Mouse (Mus musculus) adrenal gland, postnatal 14 days (tissue): ENCODE measurements around the gene Ubald1. TPM values are rescaled to one million over a fixed set of nuclear protein-coding genes. Genes with fewer than 3 reads are reported as not detected.
A peak's percentile ranks its signal among the peaks of the same experiment; 100 is the strongest.

Experiments used
- DNase-seq: peaks from one replicate; pipeline ENCODE4 v3.0.0; 2021; ENCODE audit warnings: mixed read lengths
- long read RNA-seq, 2 experiments: library from polyadenylated mRNA; stranded (forward); transcript quantifications; one replicate each; pipeline ENCODE4 v2.0.0; 2021
- total RNA-seq: library from RNA; stranded (reverse); gene quantifications from 2 replicates; pipeline ENCODE4 v1.2.3, GENCODE M21; 2021

The Ubald1 gene
- 36.9 and 40.8 TPM in 2 replicates for total RNA-seq
- long read RNA-seq, experiment 1, transcript Ubald1-201 (3 exons, 1,851 nt), result major isoform, 14 of 18 reads
- long read RNA-seq, experiment 1, partial matches to known transcripts, result 0 of 18 reads
- long read RNA-seq, experiment 1, other reads (novel, unspliced or antisense), result 4 of 18 reads
- long read RNA-seq, experiment 2, full-length matches to known transcripts, result 22 of 30 reads
- long read RNA-seq, experiment 2, partial matches to known transcripts, result 0 of 30 reads
- long read RNA-seq, experiment 2, other reads (novel, unspliced or antisense), result 8 of 30 reads

DNA sequence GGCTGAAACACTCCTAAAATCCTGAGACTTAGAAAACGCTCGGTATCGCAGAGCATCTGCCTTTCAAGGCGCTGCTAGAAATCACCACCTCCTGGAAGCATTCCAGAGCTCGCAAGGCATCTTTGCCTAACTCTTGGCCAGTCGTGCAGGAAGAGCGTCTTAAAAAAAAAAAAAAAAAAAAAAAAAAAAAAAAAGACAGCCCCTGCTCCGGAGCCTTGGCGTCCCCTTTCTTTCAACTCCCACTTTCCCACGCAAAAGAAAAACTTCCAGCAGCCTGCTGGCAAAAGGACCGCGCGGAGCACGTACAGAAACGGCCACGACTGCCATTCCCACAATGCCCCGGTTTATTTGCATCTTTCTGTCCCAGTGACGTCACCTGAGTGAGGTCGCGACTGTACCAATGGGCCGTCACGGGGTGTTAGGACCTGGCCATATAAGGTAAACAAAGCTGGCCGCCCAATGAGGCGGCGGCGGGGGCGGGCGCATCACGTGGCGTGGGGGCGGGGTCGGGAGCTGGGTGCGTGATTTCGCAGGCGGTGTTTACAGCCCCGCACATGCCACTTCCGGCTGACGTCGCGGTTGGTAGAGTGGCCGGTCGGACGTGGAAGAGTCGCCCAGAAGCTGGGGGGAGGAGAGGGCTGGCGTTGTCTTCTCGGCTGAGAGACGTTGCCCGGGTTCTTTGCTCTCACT is at the start of gene Ubald1:
Ubald1 (minus strand) TSS at position 180 of the 690 bp plus-strand sequence.
- DNase-seq, result peak; percentile 99

GRCm38 (mm10) chr16:4928474-4928873 is 48.4 kb upstream of the Ubald1 start:
- DNase-seq, result no peak

DNA sequence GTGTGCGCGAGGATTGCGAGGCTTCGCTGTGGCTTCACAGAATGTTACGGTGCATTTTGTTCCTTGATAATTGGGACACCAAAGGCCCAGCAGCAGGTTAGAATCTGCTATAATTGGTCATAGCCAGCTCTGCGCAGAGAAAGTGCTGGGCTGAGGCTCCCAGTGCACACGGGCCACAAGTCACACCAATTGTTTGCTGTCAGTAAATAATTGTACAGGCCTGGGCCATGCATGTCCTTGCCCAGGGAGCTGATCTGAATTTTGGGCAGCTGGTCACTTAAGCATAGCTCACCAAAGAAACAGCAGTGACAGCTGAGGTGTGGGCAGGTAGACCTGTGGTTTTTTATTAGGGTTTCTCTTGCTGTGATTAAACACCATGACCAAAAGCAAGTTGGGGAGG is 47.9 kb upstream of the Ubald1 start:
- no peak for DNase-seq

GRCm38 (mm10) chr16:4923996-4924395 is 43.9 kb upstream of the Ubald1 start:
- DNase-seq, result no peak

- no peak for DNase-seq
Observed at GRCm38 (mm10) chr16:4922481-4922880, 42.4 kb upstream of the Ubald1 start.

DNA sequence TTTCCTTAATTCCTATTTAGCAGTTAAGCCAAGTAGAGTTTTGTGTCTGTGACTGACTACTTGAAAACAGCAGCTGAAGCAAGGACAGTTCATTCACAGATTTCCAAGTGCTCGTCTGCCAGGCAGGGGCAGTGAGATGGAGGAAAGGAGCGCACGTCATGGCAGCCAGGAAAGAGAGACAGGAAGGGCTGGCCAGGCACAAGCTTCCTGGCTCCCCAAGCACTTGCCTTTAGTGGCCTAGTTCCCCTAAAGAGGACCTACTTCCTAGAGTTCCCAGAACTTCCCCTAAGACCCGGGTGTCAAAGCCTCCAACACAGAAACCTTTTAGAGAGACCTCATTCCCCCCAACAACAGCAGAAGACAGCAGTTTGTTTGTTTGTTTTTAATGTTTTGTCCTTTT is 40.4 kb upstream of the Ubald1 start:
- DNase-seq, result no peak

DNA sequence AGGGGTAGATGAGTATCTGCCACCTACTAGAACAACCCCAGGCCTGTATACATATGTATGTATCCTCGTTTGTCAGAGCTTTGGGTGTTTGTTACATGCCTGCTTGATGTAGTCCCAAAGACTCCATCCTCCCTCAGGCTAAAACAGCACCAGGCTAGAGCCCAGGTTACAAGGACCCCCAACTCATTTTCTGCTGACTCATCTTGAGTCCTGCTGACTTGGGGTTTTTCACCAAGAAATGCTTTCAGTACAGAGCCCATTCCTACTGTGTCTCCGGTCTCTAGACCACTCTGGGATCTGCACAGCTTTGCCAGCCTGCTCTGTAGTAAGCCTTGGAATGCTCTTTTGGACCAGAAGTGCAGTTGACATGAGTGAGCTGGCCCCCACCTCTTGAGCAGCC is 36.5 kb upstream of the Ubald1 start:
- no peak for DNase-seq

GRCm38 (mm10) chr16:4915931-4916330 is 35.8 kb upstream of the Ubald1 start:
- no peak for DNase-seq

GRCm38 (mm10) chr16:4913783-4914735 is 33.9 kb upstream of the Ubald1 start:
- DNase-seq, result peak; percentile 88

GRCm38 (mm10) chr16:4912907-4913782 is 33.0 kb upstream of the Ubald1 start:
- peak; percentile 66 for DNase-seq

DNA sequence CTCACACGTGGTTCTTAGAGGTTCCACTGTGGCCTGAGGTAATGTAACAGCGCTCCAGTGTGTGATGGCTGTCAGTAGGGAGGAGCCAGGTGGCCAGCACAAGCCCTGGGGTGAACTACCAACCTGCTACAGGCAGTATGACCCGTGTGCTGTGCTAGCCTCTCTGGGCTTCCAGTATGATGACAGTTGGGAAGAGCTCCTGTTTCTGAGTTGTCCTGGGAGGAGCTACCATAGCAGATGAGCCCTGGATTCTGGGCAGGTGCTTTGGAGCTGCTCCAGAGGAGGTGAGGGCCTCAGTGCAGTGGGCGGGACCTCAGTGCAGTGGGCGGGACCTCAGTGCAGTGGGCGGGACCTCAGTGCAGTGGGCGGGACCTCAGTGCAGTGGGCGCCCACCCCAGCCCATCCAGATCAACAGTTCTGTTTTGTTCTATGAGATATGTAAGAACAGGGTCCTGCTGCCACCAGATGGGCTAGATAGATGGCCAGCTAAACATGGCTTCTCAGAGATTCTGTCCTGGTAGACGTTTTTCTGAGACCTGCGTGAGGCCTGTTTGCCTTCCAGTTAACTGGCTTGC is 32.0 kb upstream of the Ubald1 start:
- no peak for DNase-seq

DNA sequence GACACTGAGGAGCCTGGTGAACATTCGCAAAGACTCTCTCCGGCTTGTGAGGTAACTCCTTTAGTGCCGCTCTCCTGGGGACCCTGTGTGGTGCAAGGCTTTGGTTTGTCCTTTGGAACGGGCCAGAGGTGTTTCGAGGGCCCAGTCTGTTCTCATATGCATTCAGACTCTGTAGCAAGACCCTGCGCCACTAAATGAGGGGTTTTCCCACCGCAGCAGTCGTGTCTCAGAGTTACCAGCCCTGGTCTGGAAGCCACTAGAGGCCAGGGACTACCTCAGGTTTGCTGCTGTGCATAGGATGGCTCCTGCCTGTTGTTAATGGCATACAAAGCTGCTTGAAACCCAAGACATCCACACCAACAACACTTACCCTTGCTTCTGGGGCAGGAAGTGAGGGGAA is 30.6 kb upstream of the Ubald1 start:
- DNase-seq, result peak; percentile 56

GRCm38 (mm10) chr16:4909745-4910144 is 29.6 kb upstream of the Ubald1 start:
- DNase-seq, result no peak

DNA sequence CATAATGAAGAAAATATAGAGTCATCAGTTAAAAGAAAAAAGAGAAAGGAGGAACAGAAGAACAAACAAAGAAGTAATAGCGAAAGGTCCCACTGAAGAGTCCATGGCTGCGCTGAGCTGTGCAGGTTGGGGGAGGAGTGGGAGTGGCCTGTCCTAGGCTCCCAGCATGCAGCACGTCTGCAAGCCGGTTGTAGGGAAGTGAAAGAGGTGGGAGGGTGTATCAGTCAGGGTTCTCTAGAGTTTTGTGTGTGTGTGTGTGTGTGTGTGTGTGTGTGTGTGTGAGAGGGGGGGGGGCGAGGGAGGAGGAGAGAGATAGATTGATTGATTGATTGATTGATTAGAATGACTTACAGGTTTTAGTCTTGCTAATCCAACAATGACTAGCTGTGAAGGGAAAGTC is 27.9 kb upstream of the Ubald1 start:
- no peak for DNase-seq

DNA sequence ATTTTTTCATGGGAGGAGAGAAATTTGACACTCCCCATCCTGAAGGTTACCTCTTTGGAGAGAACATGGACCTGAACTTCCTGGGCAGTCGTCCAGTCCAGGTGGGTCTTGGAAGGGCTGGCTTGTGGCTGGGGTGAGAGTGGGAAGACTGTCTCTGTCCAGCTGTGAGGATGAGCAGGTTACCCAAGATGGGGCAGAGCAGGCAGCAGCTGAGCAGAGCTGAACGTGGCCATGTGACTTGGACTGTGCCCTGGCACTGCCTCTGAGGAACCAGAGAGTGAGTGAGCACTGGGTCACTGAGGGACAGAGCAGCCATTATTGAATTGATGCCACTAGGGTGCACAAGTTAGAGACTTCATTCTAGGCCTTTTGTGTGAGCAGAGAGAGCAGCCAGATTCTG is 27.3 kb upstream of the Ubald1 start:
- DNase-seq, result peak; percentile 52

GRCm38 (mm10) chr16:4906559-4906958 is 26.4 kb upstream of the Ubald1 start:
- no peak for DNase-seq

DNA sequence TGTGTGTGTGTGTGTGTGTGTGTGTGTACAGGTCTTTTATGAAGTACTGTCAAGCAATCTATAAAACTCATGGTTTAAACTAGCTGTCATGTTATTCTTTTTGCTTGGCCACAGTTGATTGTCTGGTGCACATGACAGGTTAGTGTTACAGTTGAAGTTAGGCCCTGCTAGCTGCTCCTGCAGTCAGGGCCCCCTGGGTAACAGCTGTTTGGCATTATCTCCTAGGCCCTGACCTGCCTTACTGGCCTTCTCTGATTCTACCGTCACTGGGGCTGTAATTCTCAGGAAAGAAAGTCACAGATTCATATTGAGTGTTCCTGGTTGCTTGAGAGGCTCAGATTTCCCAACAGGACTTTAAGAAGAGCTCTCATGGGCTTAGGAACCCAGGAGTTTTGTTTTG is 25.5 kb upstream of the Ubald1 start:
- no peak for DNase-seq

DNA sequence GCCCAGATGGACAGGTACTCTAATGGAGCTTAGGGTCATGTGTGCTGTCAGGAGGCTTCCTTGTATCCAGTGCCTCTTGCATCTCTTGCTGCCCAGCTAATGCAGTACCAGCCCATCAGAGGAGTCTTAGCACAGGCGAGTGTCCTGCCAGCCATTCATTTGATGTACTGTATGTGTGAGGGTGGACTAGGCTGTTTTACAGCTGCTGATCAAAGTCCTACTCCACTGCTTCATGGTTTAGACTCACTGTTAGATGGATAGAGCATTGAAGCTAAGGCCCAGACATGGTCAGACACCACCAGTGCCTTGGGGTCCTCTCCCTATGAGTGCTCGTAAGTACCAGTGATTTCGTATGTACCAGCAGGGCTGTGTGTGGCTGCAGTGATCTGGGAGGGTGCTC is 24.8 kb upstream of the Ubald1 start:
- DNase-seq, result no peak

DNA sequence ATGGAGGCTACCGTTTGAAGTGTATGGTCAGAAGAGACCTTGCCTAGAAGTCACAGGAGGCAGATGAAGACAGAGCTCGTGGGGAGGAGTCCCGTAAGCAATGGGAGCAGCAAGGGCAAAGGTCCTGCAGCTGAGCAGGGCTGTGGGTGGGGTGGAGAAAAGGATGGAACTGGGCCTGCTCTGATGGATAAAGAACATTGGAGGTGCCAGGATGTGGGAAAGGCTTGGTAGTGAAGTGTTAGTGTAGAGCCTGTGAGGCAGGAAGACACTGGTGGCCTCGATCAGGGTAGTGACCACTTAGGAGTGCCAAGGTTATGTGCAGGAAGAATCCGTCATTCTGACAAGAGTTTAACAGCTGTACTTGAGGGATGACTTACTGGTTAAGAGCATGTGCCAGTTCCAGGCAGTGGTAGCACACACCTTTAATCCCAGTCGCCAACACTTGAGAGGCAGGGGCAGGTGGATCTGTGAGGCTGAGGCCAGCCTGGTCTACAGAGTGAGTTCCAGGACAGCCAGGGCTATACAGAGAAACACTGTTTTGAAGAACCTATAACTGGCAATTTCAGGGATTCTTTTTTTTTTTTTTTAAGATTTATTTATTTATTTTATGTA is 23.5 kb upstream of the Ubald1 start:
- no peak for DNase-seq

DNA sequence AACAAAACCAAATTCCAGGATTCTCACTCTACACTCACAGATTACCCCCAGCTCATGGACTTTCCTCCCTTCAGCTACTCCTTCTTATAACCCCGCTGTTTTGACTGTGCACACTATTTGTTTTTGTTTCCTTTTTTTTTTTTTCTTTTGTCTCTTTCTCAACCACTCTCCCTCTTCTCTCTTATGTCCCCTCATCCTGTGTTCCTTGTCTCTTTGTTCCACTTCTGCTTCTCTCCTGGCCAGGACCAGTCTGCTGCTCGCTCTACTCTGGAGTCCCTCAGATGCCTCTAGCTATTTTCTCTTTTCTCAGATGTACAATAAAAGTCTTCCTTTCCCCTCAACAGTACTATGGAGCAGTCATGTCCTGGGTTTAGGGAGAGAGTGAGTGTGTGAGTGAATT is 22.3 kb upstream of the Ubald1 start:
- no peak for DNase-seq

DNA sequence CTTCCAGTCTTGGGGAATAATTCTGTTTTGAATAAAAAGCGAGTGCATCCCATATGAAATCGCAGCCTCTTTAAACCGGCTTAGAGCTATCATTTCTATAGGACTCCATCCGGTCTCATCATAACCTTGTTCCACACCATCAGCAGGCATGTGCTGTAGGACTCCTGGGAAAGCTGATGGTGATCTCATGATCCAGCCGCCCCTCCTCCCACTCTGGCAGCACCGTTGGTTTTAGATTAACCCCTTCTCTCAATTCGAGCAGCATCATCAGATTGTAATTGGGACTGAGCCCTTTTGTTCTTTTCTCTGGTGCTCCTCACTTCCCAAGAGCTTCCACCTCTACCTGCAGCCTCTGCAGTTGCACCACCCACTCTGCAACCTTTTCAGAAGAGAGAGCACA is 21.1 kb upstream of the Ubald1 start:
- no peak for DNase-seq
